Comparison of ENCODE assay signal across 8 mouse cellular contexts in the genomic region with DNA sequence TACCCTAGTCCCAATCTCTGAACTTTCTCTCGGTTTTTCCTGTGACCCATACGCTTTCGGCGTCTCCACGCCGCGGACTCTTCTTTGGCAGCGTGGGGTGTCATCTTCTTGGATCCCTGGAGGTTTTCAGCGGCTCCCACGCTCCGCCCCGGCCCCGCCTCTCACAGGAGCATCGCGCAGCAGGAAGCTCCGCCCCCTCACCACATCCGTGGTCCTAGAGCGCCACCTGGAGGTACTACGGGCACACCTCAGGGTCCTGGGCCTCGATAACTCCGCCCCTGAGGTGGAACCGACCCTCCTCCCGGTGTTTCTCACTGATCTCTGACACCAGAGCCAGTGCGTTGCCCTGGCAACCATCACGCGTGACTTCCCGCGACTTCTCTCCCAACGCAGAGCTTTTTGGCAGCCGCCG. TPM values are rescaled to one million over a fixed set of nuclear protein-coding genes. Genes with fewer than 3 reads are reported as not detected.
DNase-seq lines count a peak whose midpoint lies in the region; ATAC-seq lines count a peak whose summit lies in the region.

No protein-coding gene starts in this region.

- H3K27ac ChIP-seq in forebrain, embryonic 10.5 days: 0 out of 2 replicates have a peak overlapping the region, but pooled peaks have one; percentile 54
- H3K27ac ChIP-seq in heart, embryonic 16.5 days (ENCODE audit: low read length): peak overlapping the region; percentile 81
- no peak overlapping the region for H3K27ac ChIP-seq in liver, embryonic 15.5 days (replicated peaks)
- no peak overlapping the region for H3K27ac ChIP-seq in neural tube, embryonic 12.5 days

- H3K36me3 ChIP-seq in forebrain, embryonic 10.5 days (replicated peaks): no peaks in the 10 kb centered on the region
- H3K36me3 ChIP-seq in heart, embryonic 16.5 days (ENCODE audit: control insufficient read depth, insufficient read depth): no peaks in the 10 kb centered on the region
- H3K36me3 ChIP-seq in liver, embryonic 15.5 days (replicated peaks): no peaks in the 10 kb centered on the region
- no peaks in the 10 kb centered on the region for H3K36me3 ChIP-seq in neural tube, embryonic 12.5 days

- peak overlapping the region; percentile 58 for H3K4me3 ChIP-seq in forebrain, embryonic 10.5 days
- H3K4me3 ChIP-seq in heart, embryonic 16.5 days (ENCODE audit: low read length): peak overlapping the region; percentile 57
- peak overlapping the region; percentile 49 for H3K4me3 ChIP-seq in liver, embryonic 15.5 days (replicated peaks)
- H3K4me3 ChIP-seq in neural tube, embryonic 12.5 days: peak overlapping the region; percentile 38

- under 1% methylated on average over 31 of the region's 31 CpGs for WGBS in forebrain, embryonic 10.5 days
- WGBS in heart, embryonic 16.5 days: under 1% methylated on average over 31 of the region's 31 CpGs
- WGBS in liver, embryonic 15.5 days (ENCODE audit: insufficient replicate concordance): under 1% methylated on average over 31 of the region's 31 CpGs
- under 1% methylated on average over 31 of the region's 31 CpGs for WGBS in neural tube, embryonic 12.5 days

- H3K9ac ChIP-seq in heart, embryonic 16.5 days (ENCODE audit: low read length): peak overlapping the region; percentile 55
- H3K9ac ChIP-seq in liver, embryonic 15.5 days: peak overlapping the region; percentile 18; the same call in 1 of the 2 replicates
- H3K9ac ChIP-seq in neural tube, embryonic 12.5 days: peak overlapping the region; percentile 53; the same call in 1 of the 2 replicates

- peaks cover 46% of the 10 kb centered on the region for H3K4me1 ChIP-seq in forebrain, embryonic 10.5 days
- H3K4me1 ChIP-seq in heart, embryonic 16.5 days (ENCODE audit: control insufficient read depth, insufficient read depth, low read length): peaks cover 19% of the 10 kb centered on the region
- peaks cover 21% of the 10 kb centered on the region for H3K4me1 ChIP-seq in liver, embryonic 15.5 days (replicated peaks)
- H3K4me1 ChIP-seq in neural tube, embryonic 12.5 days: peaks cover 33% of the 10 kb centered on the region

- peak; percentile 77 for DNase-seq in c-Kit-negative CD71-positive TER-119-positive erythroid progenitor cells, embryonic 14.5 days (ENCODE audit: low read depth, low spot score)
- peak; percentile 97 for DNase-seq in forebrain, embryonic 10.5 days (ENCODE audit: extremely low spot score, low spot score)
- peak; percentile 97 for DNase-seq in kidney, postnatal 36 days
- peak; percentile 82 for DNase-seq in telencephalon, adult 2 months (ENCODE audit: low read depth, low spot score)

- peak overlapping the region; percentile 90 for H3K4me2 ChIP-seq in heart, embryonic 16.5 days (ENCODE audit: low read depth, low read length)
- H3K4me2 ChIP-seq in liver, embryonic 15.5 days: peak overlapping the region; percentile 81
- H3K4me2 ChIP-seq in neural tube, embryonic 12.5 days (replicated peaks): peak overlapping the region; percentile 89

- H3K27me3 ChIP-seq in forebrain, embryonic 10.5 days (ENCODE audit: poor library complexity, severe bottlenecking): peaks cover 15% of the 10 kb centered on the region
- no peaks in the 10 kb centered on the region for H3K27me3 ChIP-seq in heart, embryonic 16.5 days (ENCODE audit: control insufficient read depth, insufficient read depth, low read length)
- peaks cover 29% of the 10 kb centered on the region for H3K27me3 ChIP-seq in liver, embryonic 15.5 days
- H3K27me3 ChIP-seq in neural tube, embryonic 12.5 days (replicated peaks): no peaks in the 10 kb centered on the region

- peak; percentile 96 for ATAC-seq in CD4-positive, CD25-positive, alpha-beta regulatory T cell, adult 4 months
- ATAC-seq in heart, embryonic 16.5 days (replicated peaks; ENCODE audit: extremely low read depth, insufficient read depth, low FRiP score): peak; percentile 91
- ATAC-seq in liver, embryonic 15.5 days (ENCODE audit: insufficient read depth): peak; percentile 76
- peak; percentile 87 for ATAC-seq in neural tube, embryonic 12.5 days (ENCODE audit: low FRiP score, low read depth)

- H3K9me3 ChIP-seq in forebrain, embryonic 10.5 days: no peaks in the 10 kb centered on the region
- H3K9me3 ChIP-seq in heart, embryonic 16.5 days (replicated peaks; ENCODE audit: control insufficient read depth, low read length): no peaks in the 10 kb centered on the region
- H3K9me3 ChIP-seq in liver, embryonic 15.5 days (replicated peaks): no peaks in the 10 kb centered on the region
- no peaks in the 10 kb centered on the region for H3K9me3 ChIP-seq in neural tube, embryonic 12.5 days

RNA-seq across cellular contexts. Expression of gene Copz2, which starts 12.2 kb away (rescaled TPM):
- not detected for polyA plus RNA-seq in CD4-positive, CD25-positive, alpha-beta regulatory T cell, adult 4 months (2017; shearing (Covaris generic))
- 25.1 and 25.6 TPM in 2 replicates for polyA plus RNA-seq in forebrain, embryonic 10.5 days (2016; fragmentation: Nextera tagmentation; extraction: Ambion mirVana)
- 118 and 129 TPM in 2 replicates for polyA plus RNA-seq in heart, embryonic 16.5 days (2015; fragmentation: Nextera tagmentation; extraction: Ambion mirVana)
- polyA plus RNA-seq in liver, embryonic 15.5 days (2015; fragmentation: Nextera tagmentation; extraction: Ambion mirVana): 21.1 and 21.4 TPM in 2 replicates
- 41.4 and 46.9 TPM in 2 replicates for polyA plus RNA-seq in neural tube, embryonic 12.5 days (2016; fragmentation: Nextera tagmentation; extraction: Ambion mirVana)

RNA-seq across cellular contexts. Expression of gene Nfe2l1, which starts 32.1 kb away (rescaled TPM):
- polyA plus RNA-seq in CD4-positive, CD25-positive, alpha-beta regulatory T cell, adult 4 months (2017; shearing (Covaris generic)): 10 to 100 TPM; 21.3 to 26.1 TPM
- polyA plus RNA-seq in forebrain, embryonic 10.5 days (2016; fragmentation: Nextera tagmentation; extraction: Ambion mirVana): 64.7 and 66.0 TPM in 2 replicates
- 81.3 and 90.1 TPM in 2 replicates for polyA plus RNA-seq in heart, embryonic 16.5 days (2015; fragmentation: Nextera tagmentation; extraction: Ambion mirVana)
- polyA plus RNA-seq in liver, embryonic 15.5 days (2015; fragmentation: Nextera tagmentation; extraction: Ambion mirVana): 18.8 and 20.8 TPM in 2 replicates
- polyA plus RNA-seq in neural tube, embryonic 12.5 days (2016; fragmentation: Nextera tagmentation; extraction: Ambion mirVana): 75.5 and 79.5 TPM in 2 replicates

RNA-seq across cellular contexts. Expression of gene Cdk5rap3, which starts 54.4 kb away (rescaled TPM):
- polyA plus RNA-seq in CD4-positive, CD25-positive, alpha-beta regulatory T cell, adult 4 months (2017; shearing (Covaris generic)): 100 to 1,000 TPM in 1 of 2 experiments, 10 to 100 TPM in 1; 82.3 to 119 TPM
- polyA plus RNA-seq in forebrain, embryonic 10.5 days (2016; fragmentation: Nextera tagmentation; extraction: Ambion mirVana): 107 and 111 TPM in 2 replicates
- polyA plus RNA-seq in heart, embryonic 16.5 days (2015; fragmentation: Nextera tagmentation; extraction: Ambion mirVana): 48.7 and 60.5 TPM in 2 replicates
- 33.7 and 40.6 TPM in 2 replicates for polyA plus RNA-seq in liver, embryonic 15.5 days (2015; fragmentation: Nextera tagmentation; extraction: Ambion mirVana)
- 99.3 and 103 TPM in 2 replicates for polyA plus RNA-seq in neural tube, embryonic 12.5 days (2016; fragmentation: Nextera tagmentation; extraction: Ambion mirVana)

Comparison
In these comparisons a context has a peak if more than half of its experiments do, and no peak if none do; other contexts are left out.
1. H3K27ac ChIP-seq: peak in forebrain, embryonic 10.5 days (single experiment) and heart, embryonic 16.5 days (single experiment); none in liver, embryonic 15.5 days (single experiment) and neural tube, embryonic 12.5 days (single experiment).
2. RNA of gene Copz2, which starts 12.2 kb away (polyA plus RNA-seq): 118 to 129 TPM in heart, embryonic 16.5 days, 41.4 to 46.9 TPM in neural tube, embryonic 12.5 days, 25.1 to 25.6 TPM in forebrain, embryonic 10.5 days and 21.1 to 21.4 TPM in liver, embryonic 15.5 days; not detected in CD4-positive, CD25-positive, alpha-beta regulatory T cell, adult 4 months; every median in the first group is over 10 times any median in the second.
3. Peak in every context shown above with its lines, with median percentiles within 50 percentile points of each other: ATAC-seq, DNase-seq, H3K4me3 ChIP-seq, H3K4me2 ChIP-seq and H3K9ac ChIP-seq.